ENCODE assay signal across 24 mouse cellular contexts in the genomic region with DNA sequence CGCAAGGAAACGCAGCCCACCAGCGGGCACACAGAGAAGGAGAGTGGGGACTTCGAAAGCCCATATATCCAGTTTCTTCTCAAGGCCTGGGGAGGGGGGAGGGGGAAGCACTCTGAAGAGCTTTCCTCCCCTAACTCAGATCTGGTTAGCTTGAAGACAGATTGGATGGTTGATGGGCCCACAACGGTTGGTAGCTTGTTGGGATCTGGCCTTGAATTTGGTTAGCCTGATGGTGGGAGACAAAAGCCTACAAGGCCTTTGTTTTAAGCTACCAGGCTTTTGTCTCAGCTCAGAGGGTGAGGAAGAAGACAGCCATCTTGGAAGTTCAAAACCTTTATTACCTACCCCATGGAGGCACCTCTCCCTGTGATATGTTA. TPM values are rescaled to one million over a fixed set of nuclear protein-coding genes. Genes with fewer than 3 reads are reported as not detected.
DNase-seq lines count a peak whose midpoint lies in the region; ATAC-seq and TF ChIP-seq lines count a peak whose summit lies in the region.
"Had no signal": no experiment of that assay in that cellular context is flagged by ENCODE, and none has a peak within 500 bp of the region (broad histone marks: within the 10 kb centered on the region; RNA-seq: fewer than 3 reads in every experiment).

No protein-coding gene starts in this region.

- no peaks in the 10 kb centered on the region for H3K36me3 ChIP-seq in heart, embryonic 11.5 days (ENCODE audit: control insufficient read depth, insufficient read depth, low read length)
- H3K36me3 ChIP-seq in heart, adult 2 months (ENCODE audit: control insufficient read depth, insufficient read depth, low read length), result no peaks in the 10 kb centered on the region
- H3K36me3 ChIP-seq in lung, embryonic 14.5 days (ENCODE audit: insufficient read depth), result no peaks in the 10 kb centered on the region
- no peaks in the 10 kb centered on the region for H3K36me3 ChIP-seq in G1E (replicated peaks)
- H3K36me3 ChIP-seq in liver, postnatal 0 days (replicated peaks; ENCODE audit: insufficient read depth, low read length), result no peaks in the 10 kb centered on the region
- H3K36me3 ChIP-seq: forebrain, embryonic 15.5 days; hindbrain, embryonic 15.5 days had no signal

- no peak for TF ChIP-seq CTCF in heart, adult 2 months (IDR thresholded peaks at IDR 0.05)
- no peak for TF ChIP-seq CTCF in lung, embryonic 14.5 days (IDR thresholded peaks at IDR 0.05; ENCODE audit: low read depth)
- no peak for TF ChIP-seq CTCF in G1E (IDR thresholded peaks at IDR 0.05; ENCODE audit: low read depth, low read length)
- TF ChIP-seq CTCF in liver, postnatal 0 days (IDR thresholded peaks at IDR 0.05; ENCODE audit: low read depth), result no peak

- 10% methylated on average over 5 of the region's 5 CpGs for WGBS in heart, embryonic 11.5 days (ENCODE audit: insufficient replicate concordance)
- WGBS in heart, adult 2 months, result 56% methylated on average over 5 of the region's 5 CpGs
- 18% methylated on average over 5 of the region's 5 CpGs for WGBS in lung, embryonic 14.5 days
- 34% methylated on average over 5 of the region's 5 CpGs for WGBS in liver, postnatal 0 days (ENCODE audit: insufficient replicate concordance)

- peak overlapping the region; percentile 58 for H3K4me2 ChIP-seq in heart, embryonic 11.5 days
- peak overlapping the region; percentile 15; the same call in 1 of the 2 replicates for H3K4me2 ChIP-seq in lung, embryonic 14.5 days
- peak overlapping the region; percentile 43; the same call in 1 of the 2 replicates for H3K4me2 ChIP-seq in liver, postnatal 0 days (ENCODE audit: low read depth, low read length)
- H3K4me2 ChIP-seq: forebrain, embryonic 15.5 days; hindbrain, embryonic 15.5 days had no signal

- no peak overlapping the region for H3K27ac ChIP-seq in heart, embryonic 11.5 days (ENCODE audit: low read depth, low read length)
- H3K27ac ChIP-seq in heart, adult 2 months, result no peak overlapping the region
- H3K27ac ChIP-seq in lung, embryonic 14.5 days (ENCODE audit: low read depth), result peak overlapping the region; percentile 71
- no peak overlapping the region for H3K27ac ChIP-seq in liver, postnatal 0 days (ENCODE audit: low read depth)
- H3K27ac ChIP-seq: forebrain, embryonic 15.5 days; hindbrain, embryonic 15.5 days; layer of hippocampus, adult 2 months had no signal

- H3K4me3 ChIP-seq in heart, embryonic 11.5 days (ENCODE audit: low read depth, low read length), result no peak overlapping the region
- no peak overlapping the region for H3K4me3 ChIP-seq in heart, adult 2 months
- no peak overlapping the region for H3K4me3 ChIP-seq in lung, embryonic 14.5 days (ENCODE audit: low read depth, low read length)
- peak overlapping the region; percentile 9; the same call in 1 of the 2 replicates for H3K4me3 ChIP-seq in G1E (ENCODE audit: low read depth, low read length)
- H3K4me3 ChIP-seq in liver, postnatal 0 days (ENCODE audit: low read depth, low read length), result no peak overlapping the region
- H3K4me3 ChIP-seq: forebrain, embryonic 15.5 days; hindbrain, embryonic 15.5 days; layer of hippocampus, adult 2 months had no signal

- H3K27me3 ChIP-seq in heart, embryonic 11.5 days (ENCODE audit: control insufficient read depth, insufficient read depth, low read length), result no peaks in the 10 kb centered on the region
- H3K27me3 ChIP-seq in heart, adult 2 months (ENCODE audit: control insufficient read depth, insufficient read depth, low read length), result no peaks in the 10 kb centered on the region
- no peaks in the 10 kb centered on the region for H3K27me3 ChIP-seq in lung, embryonic 14.5 days (ENCODE audit: insufficient read depth, low read length)
- peaks cover 2% of the 10 kb centered on the region; the same call in 1 of the 2 replicates for H3K27me3 ChIP-seq in G1E (ENCODE audit: insufficient read depth, low read length)
- no peaks in the 10 kb centered on the region; the same call in 1 of the 2 replicates for H3K27me3 ChIP-seq in liver, postnatal 0 days (ENCODE audit: insufficient read depth, low read length)
- H3K27me3 ChIP-seq: forebrain, embryonic 15.5 days; hindbrain, embryonic 15.5 days had no signal

- no peaks in the 10 kb centered on the region for H3K79me2 ChIP-seq in heart, adult 2 months (replicated peaks; ENCODE audit: control insufficient read depth, insufficient read depth, low read length)

- no peak overlapping the region for H3K9ac ChIP-seq in heart, embryonic 11.5 days (ENCODE audit: low read depth, low read length)
- no peak overlapping the region for H3K9ac ChIP-seq in heart, adult 2 months (ENCODE audit: low read depth, low read length)
- H3K9ac ChIP-seq in lung, embryonic 14.5 days, result no peak overlapping the region
- no peak overlapping the region for H3K9ac ChIP-seq in liver, postnatal 0 days (replicated peaks)
- H3K9ac ChIP-seq: forebrain, embryonic 15.5 days; hindbrain, embryonic 15.5 days had no signal

- no peaks in the 10 kb centered on the region for H3K9me3 ChIP-seq in heart, embryonic 11.5 days (replicated peaks; ENCODE audit: control insufficient read depth, low read length)
- H3K9me3 ChIP-seq in lung, embryonic 14.5 days (ENCODE audit: low read depth, low read length), result no peaks in the 10 kb centered on the region
- H3K9me3 ChIP-seq in G1E (replicated peaks), result no peaks in the 10 kb centered on the region
- no peaks in the 10 kb centered on the region for H3K9me3 ChIP-seq in liver, postnatal 0 days (ENCODE audit: low read length)
- H3K9me3 ChIP-seq: forebrain, embryonic 15.5 days; hindbrain, embryonic 15.5 days had no signal

- no peak for TF ChIP-seq EP300 in heart, adult 2 months (IDR thresholded peaks at IDR 0.05; ENCODE audit: insufficient read depth, low read depth, low read length)
- no peak for TF ChIP-seq EP300 in liver, postnatal 0 days (IDR thresholded peaks at IDR 0.05; ENCODE audit: low read depth)

- no peak for DNase-seq in heart, adult 2 months
- peak; percentile 9 for DNase-seq in lung, embryonic 14.5 days
- DNase-seq in lung, postnatal 4 days, result no peak
- no peak for DNase-seq in G1E (ENCODE audit: low spot score)
- no peak for DNase-seq in liver, postnatal 0 days
- no peak for DNase-seq in gastrocnemius, postnatal 25 days
- no peak for DNase-seq in thymus, postnatal 10 days (ENCODE audit: low spot score in 2 of 2)
- DNase-seq: adrenal gland, adult 2 months; B cell, adult 2 months; cerebellum, postnatal 14 days; kidney, adult 18-20 months; kidney, postnatal 10 days; left cerebral cortex, postnatal 4 days; retina, postnatal 1 day; thymus, adult 18-20 months had no signal

- TF ChIP-seq POLR2A in heart, adult 2 months (IDR thresholded peaks at IDR 0.05; ENCODE audit: insufficient read depth, low read depth, low read length), result no peak

- peaks cover 21% of the 10 kb centered on the region for H3K4me1 ChIP-seq in heart, embryonic 11.5 days (ENCODE audit: control insufficient read depth, insufficient read depth, low read length)
- H3K4me1 ChIP-seq in heart, adult 2 months (ENCODE audit: control insufficient read depth, insufficient read depth, low read length), result peaks cover 6% of the 10 kb centered on the region
- H3K4me1 ChIP-seq in lung, embryonic 14.5 days (ENCODE audit: insufficient read depth), result peaks cover 4% of the 10 kb centered on the region; the same call in 1 of the 2 replicates
- H3K4me1 ChIP-seq in G1E (ENCODE audit: insufficient read depth, low read depth, low read length), result peaks cover 71% of the 10 kb centered on the region
- peaks cover 23% of the 10 kb centered on the region for H3K4me1 ChIP-seq in liver, postnatal 0 days (ENCODE audit: insufficient read depth)

- ATAC-seq in heart, embryonic 11.5 days (replicated peaks; ENCODE audit: insufficient number of reproducible peaks, low FRiP score, low TSS enrichment), result no peak
- ATAC-seq in lung, embryonic 14.5 days (ENCODE audit: insufficient read depth), result no peak
- no peak for ATAC-seq in G1E (ENCODE audit: extremely low read depth, insufficient number of reproducible peaks, low FRiP score, poor library complexity, severe bottlenecking)
- ATAC-seq in liver, postnatal 0 days, result no peak
- ATAC-seq: forebrain, embryonic 15.5 days had no signal

- intact Hi-C loops in heart, adult 2 months (cut with DNase I), result no loop called here

RNA-seq across cellular contexts. Expression of a gene that starts 11.1 kb away (rescaled TPM):
- polyA plus RNA-seq in heart, embryonic 11.5 days (2014; fragmentation: Nextera tagmentation; extraction: Ambion mirVana), result 0.20 TPM in 1 of 2 replicates, not detected in the other
- under 1 TPM; 0.41 to 0.63 TPM for total RNA-seq in heart, adult 2 months (2021)
- polyA plus RNA-seq in heart, adult 2 months (2012; rRNA removed), result 0.91 and 1.2 TPM in 2 replicates
- polyA plus RNA-seq in lung, embryonic 14.5 days (2014; fragmentation: Nextera tagmentation; extraction: Ambion mirVana), result 4.1 and 4.5 TPM in 2 replicates
- total RNA-seq in G1E (2014; fragmentation: Nextera tagmentation) (not detected in 2 replicates), G1E (2017) (0.05 and 0.06 TPM in 2 replicates)
- not detected in 2 replicates for polyA plus RNA-seq in G1E (2012)
- 0.20 and 0.31 TPM in 2 replicates for polyA plus RNA-seq in liver, postnatal 0 days (2015; fragmentation: Nextera tagmentation; extraction: Ambion mirVana)
- under 1 TPM; 0.56 to 0.99 TPM for total RNA-seq in gastrocnemius, postnatal 25 days (2021)
- total RNA-seq: MEL had no signal
- polyA plus RNA-seq: hindbrain, embryonic 15.5 days had no signal

RNA-seq across cellular contexts. Expression of a gene that starts 57.6 kb away (rescaled TPM):
- polyA plus RNA-seq in heart, embryonic 11.5 days (2014; fragmentation: Nextera tagmentation; extraction: Ambion mirVana), result not detected in 2 replicates
- total RNA-seq in heart, adult 2 months (2021), result not detected
- polyA plus RNA-seq in heart, adult 2 months (2012; rRNA removed), result not detected in 2 replicates
- polyA plus RNA-seq in lung, embryonic 14.5 days (2014; fragmentation: Nextera tagmentation; extraction: Ambion mirVana), result 0.74 TPM in 1 of 2 replicates, not detected in the other
- total RNA-seq in G1E (2014; fragmentation: Nextera tagmentation), result not detected in 2 replicates
- total RNA-seq in G1E (2017), result not detected in 2 replicates
- polyA plus RNA-seq in G1E (2012), result not detected in 2 replicates
- not detected in 2 replicates for polyA plus RNA-seq in liver, postnatal 0 days (2015; fragmentation: Nextera tagmentation; extraction: Ambion mirVana)
- 1 to 10 TPM; 1.1 to 1.4 TPM for total RNA-seq in gastrocnemius, postnatal 25 days (2021)
- total RNA-seq: adrenal gland, adult 2 months; granulocyte monocyte progenitor cell, adult 5-6 weeks; layer of hippocampus, adult 2 months; left cerebral cortex, adult 18-20 months; left cerebral cortex, postnatal 4 days; megakaryocyte, adult 5-6 weeks; MEL had no signal
- polyA plus RNA-seq: adrenal gland, adult 2 months; forebrain, embryonic 15.5 days; hindbrain, embryonic 15.5 days; midbrain, embryonic 16.5 days had no signal
